Mouse (Mus musculus): Measurements from ENCODE around the gene Rsph3a. TPM values are rescaled to one million over a fixed set of nuclear protein-coding genes. Genes with fewer than 3 reads are reported as not detected.
"Not testable (repeated sequence)": the region's sequence is repeated elsewhere in the genome, so short reads cannot be mapped to it uniquely, and the experiment has no call there.

Gene Rsph3a
- polyA plus RNA-seq, 1 experiment from 2014 or later = 59.9 TPM

DNA sequence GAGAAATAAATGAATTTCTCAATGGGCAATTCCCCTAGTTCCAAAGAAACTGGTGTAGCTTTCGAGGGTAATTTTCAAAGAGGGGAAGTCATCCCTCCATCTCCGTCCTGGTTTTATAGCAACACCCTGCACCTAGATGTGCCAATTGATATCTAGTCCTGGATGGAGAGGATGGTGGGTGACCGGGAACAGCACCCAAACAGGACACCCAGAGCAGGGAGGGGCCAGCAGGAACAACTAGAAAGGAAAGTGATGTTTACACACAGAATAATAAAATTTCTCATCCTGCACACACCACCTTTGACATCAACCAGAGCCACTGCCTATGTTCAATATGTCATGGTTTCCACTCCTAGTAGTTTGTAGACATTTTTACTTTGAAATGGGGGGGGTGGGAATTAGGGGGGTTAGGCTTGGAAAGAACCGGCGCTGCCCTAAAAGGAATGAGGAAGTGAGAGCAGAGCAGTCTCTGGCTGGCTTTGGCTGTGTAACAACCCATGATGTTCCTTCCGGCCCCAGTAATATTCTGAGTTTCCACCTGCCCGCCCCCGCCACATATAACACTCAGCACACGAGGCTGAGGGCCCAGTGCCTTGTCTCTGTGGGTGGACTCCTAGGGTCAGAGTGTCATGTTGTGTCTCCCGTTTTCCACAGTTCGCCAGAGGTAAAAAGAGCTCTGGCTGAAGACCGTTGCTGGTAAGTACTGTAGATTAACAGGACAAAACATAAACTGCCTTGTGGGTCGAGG, 19.8 kb upstream of the Rsph3a start, which contains the start of gene Tagap:
TSS of gene Tagap (plus strand) at position 588 of the 748 bp plus-strand sequence.
- Histone ChIP-seq H3K36me3 (ENCODE audit: control insufficient read depth, insufficient read depth, low read length) (no peaks in the 10 kb centered on the region), H3K9ac (ENCODE audit: low read length) (no peak within 1 kb of the TSS), H3K4me2 (ENCODE audit: low read depth) (no peak within 1 kb of the TSS), H3K4me1 (ENCODE audit: control insufficient read depth, insufficient read depth, low read length) (no peaks in the 10 kb centered on the region), H3K9me3 (ENCODE audit: control insufficient read depth, low read length) (no peaks in the 10 kb centered on the region), H3K27me3 (ENCODE audit: control insufficient read depth, insufficient read depth, low read length) (no peaks in the 10 kb centered on the region), H3K27ac (ENCODE audit: low read depth, low read length) (no peak within 1 kb of the TSS), H3K4me3 (ENCODE audit: low read depth, low read length) (no peak within 1 kb of the TSS)
- 69% methylated on average over 13 of the region's 13 CpGs for WGBS
- no peak for DNase-seq (ENCODE audit: low spot score)
- ATAC-seq (ENCODE audit: insufficient read depth, low FRiP score, low TSS enrichment) = no peak

DNA sequence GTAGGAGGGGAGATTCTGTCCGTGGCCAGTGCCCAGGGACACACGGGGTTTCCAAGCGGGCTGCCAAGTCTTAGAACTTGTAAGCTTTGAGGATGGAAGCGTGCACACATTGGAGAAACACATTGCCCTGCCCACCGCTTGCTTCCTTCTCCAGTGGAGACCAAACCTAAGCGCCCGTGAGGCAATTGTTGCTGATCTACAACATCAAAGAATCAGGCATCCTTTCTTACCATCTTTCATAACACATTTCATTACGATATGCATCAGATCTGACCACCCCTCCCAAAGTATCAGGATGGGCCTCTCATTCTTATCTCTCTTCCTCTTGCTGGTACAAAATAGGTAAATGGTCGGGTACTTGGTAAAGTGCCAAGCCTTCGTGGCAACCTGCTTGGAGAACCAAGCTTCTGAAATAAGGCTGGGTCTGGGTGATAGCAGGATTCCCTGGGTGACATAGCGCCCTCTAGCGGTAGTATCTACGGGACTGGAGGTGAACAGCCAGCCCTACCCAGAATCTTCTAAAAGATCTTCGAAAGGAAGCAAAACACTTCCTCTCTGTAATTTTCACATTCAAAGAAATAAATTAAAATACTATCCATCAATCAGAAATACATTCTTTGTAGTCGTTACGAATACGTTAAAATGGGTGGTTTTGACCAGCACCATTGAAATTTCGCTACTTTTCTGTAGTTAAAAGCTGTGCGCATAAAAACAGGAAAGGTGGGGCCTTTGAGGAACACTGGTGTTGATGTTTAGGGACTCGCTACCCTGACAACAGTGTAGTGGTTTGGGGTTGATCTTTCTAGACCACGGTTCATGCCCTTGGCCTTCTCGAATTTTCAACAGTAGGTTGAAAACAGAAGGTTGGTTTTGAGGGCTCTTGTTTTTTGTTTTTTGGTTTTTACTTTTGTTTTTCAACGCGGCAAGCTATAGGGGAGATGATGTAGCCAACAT, 17.6 kb upstream of the Rsph3a start:
- 75% methylated on average over 24 of the region's 24 CpGs for WGBS
- ATAC-seq (ENCODE audit: insufficient read depth, low FRiP score, low TSS enrichment) = no peak
- no peaks in the 10 kb centered on the region for H3K27me3 ChIP-seq (ENCODE audit: control insufficient read depth, insufficient read depth, low read length)

DNA sequence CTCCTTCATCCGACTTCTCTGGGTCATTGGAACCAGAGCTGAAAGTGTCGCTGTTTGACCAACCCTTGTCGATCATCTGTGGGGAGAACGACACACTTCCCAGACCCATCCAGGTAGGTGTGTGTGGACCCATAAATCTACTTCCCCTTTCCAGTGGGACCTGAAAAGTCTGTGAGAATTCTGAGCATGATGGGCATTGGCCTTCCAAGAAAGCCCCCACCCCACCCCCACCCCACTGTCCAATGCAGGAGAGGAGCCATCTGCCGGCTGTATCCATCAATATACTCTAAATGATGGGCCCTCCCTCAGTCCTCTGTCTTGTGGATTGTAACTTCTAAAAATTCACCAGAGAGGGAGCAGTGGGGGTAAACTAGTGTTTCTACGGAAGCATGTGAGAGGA, 16.8 kb upstream of the Rsph3a start:
- no peak for DNase-seq (ENCODE audit: low spot score)
- H3K9me3 ChIP-seq (ENCODE audit: control insufficient read depth, low read length) = no peaks in the 10 kb centered on the region
- WGBS = 85% methylated on average over 6 of the region's 6 CpGs
- H3K36me3 ChIP-seq (ENCODE audit: control insufficient read depth, insufficient read depth, low read length) = no peaks in the 10 kb centered on the region
- no peak overlapping the region for H3K27ac ChIP-seq (ENCODE audit: low read depth, low read length)
- no peaks in the 10 kb centered on the region for H3K27me3 ChIP-seq (ENCODE audit: control insufficient read depth, insufficient read depth, low read length)
- 0 out of 2 replicates have a peak, but pooled peaks cover 5% of the 10 kb centered on the region for H3K4me1 ChIP-seq (ENCODE audit: control insufficient read depth, insufficient read depth, low read length)
- H3K9ac ChIP-seq (ENCODE audit: low read length) = no peak overlapping the region
- no peak for ATAC-seq (ENCODE audit: insufficient read depth, low FRiP score, low TSS enrichment)
- no peak overlapping the region for H3K4me3 ChIP-seq (ENCODE audit: low read depth, low read length)
- H3K4me2 ChIP-seq (ENCODE audit: low read depth) = no peak overlapping the region

More for the DNA sequence above, 17.6 kb upstream of the Rsph3a start:
- Histone ChIP-seq H3K4me1 (ENCODE audit: control insufficient read depth, insufficient read depth, low read length) (0 out of 2 replicates have a peak, but pooled peaks cover 5% of the 10 kb centered on the region), H3K4me3 (ENCODE audit: low read depth, low read length) (no peak overlapping the region), H3K36me3 (ENCODE audit: control insufficient read depth, insufficient read depth, low read length) (no peaks in the 10 kb centered on the region), H3K4me2 (ENCODE audit: low read depth) (no peak overlapping the region), H3K9me3 (ENCODE audit: control insufficient read depth, low read length) (no peaks in the 10 kb centered on the region), H3K9ac (ENCODE audit: low read length) (no peak overlapping the region), H3K27ac (ENCODE audit: low read depth, low read length) (no peak overlapping the region)
- DNase-seq (ENCODE audit: low spot score) = peak; percentile 38

DNA sequence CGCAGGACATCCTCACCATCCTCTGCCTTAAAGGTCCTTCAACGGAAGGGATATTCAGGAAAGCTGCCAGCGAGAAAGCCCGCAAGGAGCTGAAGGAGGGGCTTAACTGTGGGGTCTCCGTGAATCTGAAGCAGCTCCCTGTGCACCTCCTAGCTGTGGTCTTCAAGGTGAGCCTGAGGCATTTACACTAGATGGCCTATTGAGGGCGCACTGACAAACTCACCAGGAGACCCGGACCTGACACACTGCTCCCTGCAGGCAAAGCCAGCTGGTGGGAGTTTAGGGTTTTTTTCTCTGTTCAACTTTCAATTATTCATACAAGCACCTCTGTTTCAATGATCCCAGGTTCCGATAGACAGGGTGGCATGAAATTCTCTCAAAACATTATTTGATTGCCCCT, 16.1 kb upstream of the Rsph3a start:
- no peaks in the 10 kb centered on the region for H3K9me3 ChIP-seq (ENCODE audit: control insufficient read depth, low read length)
- ATAC-seq (ENCODE audit: insufficient read depth, low FRiP score, low TSS enrichment) (no peak), DNase-seq (ENCODE audit: low spot score) (no peak)
- 0 out of 2 replicates have a peak, but pooled peaks cover 5% of the 10 kb centered on the region for H3K4me1 ChIP-seq (ENCODE audit: control insufficient read depth, insufficient read depth, low read length)
- WGBS = 34% methylated on average over 8 of the region's 8 CpGs
- H3K4me2 ChIP-seq (ENCODE audit: low read depth) = no peak overlapping the region
- no peak overlapping the region for H3K4me3 ChIP-seq (ENCODE audit: low read depth, low read length)
- H3K36me3 ChIP-seq (ENCODE audit: control insufficient read depth, insufficient read depth, low read length) = no peaks in the 10 kb centered on the region
- H3K27me3 ChIP-seq (ENCODE audit: control insufficient read depth, insufficient read depth, low read length) = no peaks in the 10 kb centered on the region
- no peak overlapping the region for H3K9ac ChIP-seq (ENCODE audit: low read length)
- H3K27ac ChIP-seq (ENCODE audit: low read depth, low read length) = no peak overlapping the region

DNA sequence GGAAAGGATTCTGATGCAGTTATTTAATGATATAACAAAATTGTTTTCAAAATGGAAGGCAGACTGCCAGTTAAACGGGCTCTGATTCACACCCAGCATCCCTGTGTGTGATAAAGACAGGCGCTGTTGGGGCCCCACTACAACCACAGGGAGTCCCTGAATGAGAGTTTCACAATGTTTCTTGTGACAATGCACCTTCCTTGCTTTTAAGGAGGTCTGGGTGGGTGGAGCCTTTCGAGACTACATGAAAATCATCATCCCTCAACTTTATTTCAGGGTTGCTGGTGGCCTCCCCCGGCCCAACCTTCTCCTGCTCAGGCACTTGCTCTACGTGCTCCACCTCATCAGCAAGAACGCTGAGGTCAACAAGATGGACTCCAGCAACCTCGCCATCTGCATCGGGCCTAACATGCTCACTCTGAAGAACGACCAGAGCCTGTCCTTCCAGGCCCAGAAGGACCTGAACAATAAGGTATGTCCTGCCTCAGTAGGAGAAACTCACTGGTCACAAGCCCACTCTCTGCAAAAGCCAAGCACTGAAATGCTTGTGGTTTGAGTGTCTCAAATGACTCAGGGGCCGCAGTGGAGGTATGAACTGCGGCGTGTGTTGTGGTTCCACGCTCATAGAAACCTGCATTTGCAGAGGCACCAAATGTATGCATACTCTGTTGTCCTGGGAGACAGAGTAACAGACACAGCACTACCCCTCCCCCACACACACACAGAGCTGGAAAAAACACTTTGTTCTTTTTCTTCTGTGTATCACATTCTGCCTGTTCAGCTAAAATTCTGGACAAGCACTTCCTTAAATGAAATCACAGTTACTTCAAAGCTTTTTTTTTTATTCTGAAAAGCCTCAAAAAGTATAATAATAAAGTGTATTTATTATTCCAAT, 14.1 kb upstream of the Rsph3a start:
- no peaks in the 10 kb centered on the region for H3K36me3 ChIP-seq (ENCODE audit: control insufficient read depth, insufficient read depth, low read length)
- no peak overlapping the region for H3K4me3 ChIP-seq (ENCODE audit: low read depth, low read length)
- ATAC-seq (ENCODE audit: insufficient read depth, low FRiP score, low TSS enrichment) (no peak), DNase-seq (ENCODE audit: low spot score) (no peak)
- H3K27ac ChIP-seq (ENCODE audit: low read depth, low read length) = no peak overlapping the region
- H3K9me3 ChIP-seq (ENCODE audit: control insufficient read depth, low read length) = no peaks in the 10 kb centered on the region
- no peaks in the 10 kb centered on the region for H3K27me3 ChIP-seq (ENCODE audit: control insufficient read depth, insufficient read depth, low read length)
- WGBS = 76% methylated on average over 13 of the region's 13 CpGs
- no peak overlapping the region for H3K9ac ChIP-seq (ENCODE audit: low read length)
- H3K4me2 ChIP-seq (ENCODE audit: low read depth) = no peak overlapping the region
- 0 out of 2 replicates have a peak, but pooled peaks cover 5% of the 10 kb centered on the region for H3K4me1 ChIP-seq (ENCODE audit: control insufficient read depth, insufficient read depth, low read length)

DNA sequence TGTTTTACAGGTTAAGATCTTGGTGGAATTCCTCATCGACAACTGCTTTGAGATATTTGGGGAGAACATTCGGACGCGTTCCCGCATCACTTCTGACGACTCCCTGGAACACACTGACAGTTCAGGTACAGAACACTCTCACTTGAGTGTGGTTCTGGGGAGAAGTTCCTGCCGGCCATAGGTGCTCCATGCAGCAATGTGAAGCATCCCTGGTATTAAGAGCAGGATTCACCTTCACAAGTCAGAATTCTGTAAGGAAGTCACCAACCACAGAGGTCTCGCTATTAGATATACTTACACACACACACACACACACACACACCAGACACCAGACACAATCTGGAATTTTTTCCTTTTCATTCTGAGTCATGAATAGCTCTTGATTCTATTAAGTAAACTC, 13.3 kb upstream of the Rsph3a start:
- not testable (repeated sequence) for H3K9me3 ChIP-seq (ENCODE audit: control insufficient read depth, low read length); H3K4me2 ChIP-seq (ENCODE audit: low read depth); ATAC-seq (ENCODE audit: insufficient read depth, low FRiP score, low TSS enrichment); DNase-seq (ENCODE audit: low spot score); H3K4me3 ChIP-seq (ENCODE audit: low read depth, low read length); H3K4me1 ChIP-seq (ENCODE audit: control insufficient read depth, insufficient read depth, low read length); H3K9ac ChIP-seq (ENCODE audit: low read length); H3K36me3 ChIP-seq (ENCODE audit: control insufficient read depth, insufficient read depth, low read length); H3K27me3 ChIP-seq (ENCODE audit: control insufficient read depth, insufficient read depth, low read length); H3K27ac ChIP-seq (ENCODE audit: low read depth, low read length)
- 78% methylated on average over 4 of the region's 8 CpGs for WGBS

DNA sequence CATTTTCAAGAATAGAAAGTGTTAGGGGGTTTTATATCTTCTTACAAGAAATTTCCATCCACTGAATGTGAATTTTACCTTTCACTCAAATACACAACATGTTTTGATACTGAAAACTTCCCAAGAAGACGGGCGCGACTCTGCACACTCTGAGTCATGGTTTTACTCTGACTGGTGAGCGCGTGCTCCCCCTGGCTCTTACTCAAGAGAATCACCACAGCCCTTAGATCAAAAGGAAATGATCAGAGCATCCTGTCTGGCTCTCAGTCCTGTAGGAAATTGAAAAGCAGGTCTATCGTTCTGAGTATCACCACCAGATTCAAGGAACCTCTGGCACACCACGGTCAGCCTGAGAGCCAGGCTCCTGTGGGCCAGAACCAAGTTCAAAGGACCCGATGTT, 5.8 kb upstream of the Rsph3a start:
- no peaks in the 10 kb centered on the region for H3K27me3 ChIP-seq (ENCODE audit: control insufficient read depth, insufficient read depth, low read length)
- no peaks in the 10 kb centered on the region for H3K9me3 ChIP-seq (ENCODE audit: control insufficient read depth, low read length)
- no peaks in the 10 kb centered on the region for H3K36me3 ChIP-seq (ENCODE audit: control insufficient read depth, insufficient read depth, low read length)
- no peak overlapping the region for H3K4me3 ChIP-seq (ENCODE audit: low read depth, low read length)
- WGBS = 70% methylated on average over 8 of the region's 8 CpGs
- no peak overlapping the region for H3K4me2 ChIP-seq (ENCODE audit: low read depth)
- H3K9ac ChIP-seq (ENCODE audit: low read length) = no peak overlapping the region
- no peaks in the 10 kb centered on the region for H3K4me1 ChIP-seq (ENCODE audit: control insufficient read depth, insufficient read depth, low read length)
- ATAC-seq (ENCODE audit: insufficient read depth, low FRiP score, low TSS enrichment) = no peak
- no peak for DNase-seq (ENCODE audit: low spot score)
- H3K27ac ChIP-seq (ENCODE audit: low read depth, low read length) = no peak overlapping the region

DNA sequence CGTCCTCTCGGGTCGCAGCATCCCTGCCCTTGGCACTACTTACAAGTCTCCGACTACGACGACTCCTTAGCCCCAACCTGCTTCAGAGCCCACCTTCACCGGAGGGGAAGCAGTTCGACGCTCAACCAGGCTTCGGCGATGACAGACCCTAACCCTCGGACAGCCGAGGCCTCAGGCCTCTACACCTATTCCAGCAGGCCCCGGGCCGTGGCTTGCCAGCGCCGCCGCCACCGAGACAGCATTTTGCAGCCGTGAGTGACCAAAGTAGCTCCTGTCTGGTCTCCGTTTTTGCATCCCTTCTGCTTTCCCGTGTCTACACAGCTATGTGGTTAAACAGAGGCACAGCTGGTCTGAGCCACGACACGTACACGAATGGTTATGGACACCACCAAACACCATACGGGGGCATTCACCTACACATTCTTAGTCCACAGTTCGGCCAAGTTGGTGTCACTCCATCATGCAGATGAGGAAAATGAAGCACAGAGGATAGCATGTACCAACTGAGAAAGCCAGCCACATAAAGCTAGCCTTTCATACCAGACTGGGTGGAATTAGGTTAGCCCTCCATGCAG, 726 bp downstream of the Rsph3a start:
- WGBS = under 1% methylated on average over 14 of the region's 27 CpGs
- peak; percentile 24; the same call in 1 of the 2 replicates for ATAC-seq (ENCODE audit: insufficient read depth, low FRiP score, low TSS enrichment)
- not testable (repeated sequence) for DNase-seq (ENCODE audit: low spot score)

More for the DNA sequence above, 726 bp downstream of the Rsph3a start:
- Histone ChIP-seq H3K27ac (ENCODE audit: low read depth, low read length) (peak overlapping the region; percentile 53; the same call in 1 of the 2 replicates), H3K4me2 (ENCODE audit: low read depth) (peak overlapping the region; percentile 34; the same call in 1 of the 2 replicates), H3K4me3 (ENCODE audit: low read depth, low read length) (peak overlapping the region; percentile 48)
- H3K9ac ChIP-seq (ENCODE audit: low read length); H3K27me3 ChIP-seq (ENCODE audit: control insufficient read depth, insufficient read depth, low read length); H3K36me3 ChIP-seq (ENCODE audit: control insufficient read depth, insufficient read depth, low read length); H3K9me3 ChIP-seq (ENCODE audit: control insufficient read depth, low read length); H3K4me1 ChIP-seq (ENCODE audit: control insufficient read depth, insufficient read depth, low read length): not testable (repeated sequence)

All from neural tube, embryonic 11.5 days (tissue).